Mouse (Mus musculus) forebrain, embryonic 14.5 days (tissue): ENCODE data around the gene Btbd35f29. TPM values are rescaled to one million over a fixed set of nuclear protein-coding genes. Genes with fewer than 3 reads are reported as not detected.
"Not testable (repeated sequence)": the region's sequence is repeated elsewhere in the genome, so short reads cannot be mapped to it uniquely, and the experiment has no call there.

Experiments
- ATAC-seq: fragments of 200-750 bp; cut with Nextera tagmentation; 2 replicates; pipeline ENCODE4 v1.8.0; 2017; ENCODE audit warnings: mild to moderate bottlenecking, moderate library complexity
- DNase-seq: peaks from one replicate; pipeline ENCODE4 v3.0.0-alpha.2; 2015; ENCODE audit warnings: low spot score
- H3K27ac ChIP-seq: fragments of 300-500 bp; sonication (generic); 2 replicates; pipeline ENCODE4 v1.5.1; 2014; ENCODE audit warnings: low read depth, mild to moderate bottlenecking, control low read depth, low read length, moderate library complexity
- H3K27me3 ChIP-seq: fragments of 300-500 bp; sonication (generic); replicated peaks from 2 replicates; pipeline ENCODE4 v1.6.1; 2014; ENCODE audit warnings: low read length, control low read depth, mixed read lengths; ENCODE audit not compliant: control insufficient read depth, insufficient read depth
- H3K36me3 ChIP-seq: fragments of 300-500 bp; sonication (generic); 2 replicates; pipeline ENCODE4 v1.6.1; 2014; ENCODE audit warnings: low read length, control low read depth; ENCODE audit not compliant: control insufficient read depth, insufficient read depth
- H3K4me1 ChIP-seq: fragments of 300-500 bp; sonication (generic); 2 replicates; pipeline ENCODE4 v1.6.1; 2014; ENCODE audit warnings: antibody characterized with exemption, low read length, control low read depth; ENCODE audit not compliant: control insufficient read depth, insufficient read depth
- H3K4me2 ChIP-seq: fragments of 300-500 bp; sonication (generic); 2 replicates; pipeline ENCODE4 v1.6.1; 2014; ENCODE audit warnings: mild to moderate bottlenecking, control low read depth, low read length
- H3K4me3 ChIP-seq: fragments of 300-500 bp; sonication (generic); 2 replicates; pipeline ENCODE4 v1.5.1; 2014; ENCODE audit warnings: low read depth, low read length, control low read depth
- H3K9ac ChIP-seq: fragments of 300-500 bp; sonication (generic); 2 replicates; pipeline ENCODE4 v1.6.1; 2014; ENCODE audit warnings: mild to moderate bottlenecking, low read length, control low read depth, moderate library complexity
- H3K9me3 ChIP-seq: fragments of 300-500 bp; sonication (generic); replicated peaks from 2 replicates; pipeline ENCODE4 v1.6.1; 2016; ENCODE audit warnings: low read length, control low read depth, mixed read lengths; ENCODE audit not compliant: control insufficient read depth
- whole genome bisulfite sequencing: fragments of 180-500 bp; shearing (Covaris S2); extraction: QIAGEN DNeasy Blood & Tissue Kit; methylation state at CpG from one replicate; pipeline ENCODE4 v1.1.7; 2014; 5-methylcytosine and 5-hydroxymethylcytosine counted together
- polyA plus RNA-seq: library from polyadenylated mRNA; unstranded; fragments of >200 nt; fragmentation: Nextera tagmentation; extraction: Ambion mirVana; gene quantifications from 2 replicates; pipeline ENCODE4 v1.2.1, GENCODE M21; 2014

Btbd35f29 gene
- polyA plus RNA-seq = not detected in 2 replicates

DNA sequence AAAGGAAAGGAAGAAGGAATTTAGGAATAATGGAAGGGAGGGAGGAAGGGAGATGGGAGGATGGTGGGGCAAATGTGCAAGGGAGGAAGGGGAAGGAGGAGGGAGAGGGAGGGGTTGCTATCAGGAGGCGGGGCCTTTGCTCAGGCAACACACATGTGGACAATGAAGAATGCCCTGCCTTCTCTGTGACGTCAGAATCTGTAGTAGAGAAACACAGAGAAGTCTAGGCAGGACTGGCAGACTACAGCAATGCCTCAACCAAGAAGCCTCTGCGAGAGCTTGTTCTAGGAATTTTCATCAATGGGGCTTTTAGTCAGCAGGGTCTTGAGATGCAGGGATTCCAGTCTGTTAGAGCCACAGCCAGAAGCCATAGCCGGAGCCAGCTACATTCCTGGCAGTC is at the start of gene Btbd35f29:
TSS of gene Btbd35f29 (plus strand) at position 301 of the 400 bp plus-strand sequence.
- not testable (repeated sequence) for H3K4me3 ChIP-seq, DNase-seq, H3K27me3 ChIP-seq, H3K9ac ChIP-seq, H3K4me2 ChIP-seq, H3K27ac ChIP-seq, H3K9me3 ChIP-seq, H3K4me1 ChIP-seq, H3K36me3 ChIP-seq, ATAC-seq
- no CpG with 5 or more reads among the region's 4 CpGs for WGBS

DNA sequence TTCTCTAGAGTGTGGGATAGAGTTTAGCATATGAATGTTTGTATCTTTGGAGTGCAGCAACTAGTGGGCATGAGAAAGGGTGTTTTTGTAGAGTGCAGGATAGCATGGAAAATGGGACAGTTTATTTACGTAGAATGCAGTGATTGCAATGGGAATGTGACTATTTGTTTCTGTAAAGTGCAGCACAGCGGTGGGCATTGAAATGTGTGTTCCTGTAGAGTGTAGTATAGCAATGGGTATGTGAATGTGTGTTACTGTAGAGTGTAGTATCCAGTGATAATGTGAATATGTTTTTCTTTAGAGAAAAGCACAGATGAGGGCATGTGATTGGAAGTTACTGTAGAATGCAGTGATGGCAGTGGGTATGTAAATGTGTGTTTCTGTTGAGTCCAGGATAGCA is 23.9 kb downstream of the Btbd35f29 start:
- H3K27me3 ChIP-seq, H3K9me3 ChIP-seq, H3K9ac ChIP-seq, H3K4me1 ChIP-seq, H3K36me3 ChIP-seq, H3K4me3 ChIP-seq, DNase-seq, H3K27ac ChIP-seq, H3K4me2 ChIP-seq, ATAC-seq: not testable (repeated sequence)
- WGBS = 79% methylated on average over 2 of the region's 2 CpGs

DNA sequence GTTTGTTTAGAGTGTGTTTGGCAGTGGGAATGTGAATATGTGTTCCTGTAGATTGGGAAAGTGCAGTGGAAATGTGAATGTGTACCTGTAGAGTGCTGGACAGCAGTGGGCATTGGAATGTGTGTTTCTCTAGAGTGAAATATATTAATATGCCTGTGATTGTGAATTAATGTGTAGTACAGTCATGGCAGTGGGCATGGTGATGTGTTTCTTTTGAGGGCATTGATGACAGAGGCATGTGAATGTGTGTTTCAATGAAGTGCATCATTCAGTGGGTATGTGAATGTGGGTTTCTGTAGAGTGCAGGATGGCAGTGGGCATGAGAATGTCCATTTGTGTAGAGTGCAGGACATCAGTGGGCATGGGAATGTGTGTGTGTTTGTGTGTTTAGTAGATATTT is 27.7 kb downstream of the Btbd35f29 start:
- H3K27ac ChIP-seq, ATAC-seq, H3K9ac ChIP-seq, H3K4me2 ChIP-seq, H3K27me3 ChIP-seq, H3K36me3 ChIP-seq, H3K4me3 ChIP-seq, DNase-seq, H3K4me1 ChIP-seq: not testable (repeated sequence)
- H3K9me3 ChIP-seq = peaks cover 10% of the 10 kb centered on the region

DNA sequence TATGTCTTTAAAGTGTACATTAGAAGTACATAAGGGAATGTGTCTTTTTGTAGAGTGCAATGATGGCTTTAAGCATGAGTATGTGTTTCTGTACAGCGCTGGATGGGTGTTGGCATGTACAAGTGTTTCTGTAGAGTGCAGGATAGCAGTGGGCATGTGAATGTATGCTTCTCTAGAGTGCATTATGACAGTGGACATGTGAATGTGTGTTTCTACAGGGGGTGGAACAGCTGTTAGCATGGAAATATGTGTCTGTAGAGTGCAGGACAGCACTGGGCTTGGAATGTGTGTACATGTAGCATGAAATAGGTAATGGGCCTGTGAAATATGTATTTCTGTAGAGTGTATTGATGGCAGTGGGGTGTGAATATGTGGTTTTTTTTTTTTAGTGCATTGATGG is 28.4 kb downstream of the Btbd35f29 start:
- not testable (repeated sequence) for DNase-seq, H3K4me2 ChIP-seq, H3K27me3 ChIP-seq, H3K4me3 ChIP-seq, ATAC-seq, H3K4me1 ChIP-seq, H3K27ac ChIP-seq, H3K36me3 ChIP-seq, H3K9ac ChIP-seq
- WGBS = 77% methylated on average over 1 of the region's 1 CpGs
- H3K9me3 ChIP-seq = peaks cover 10% of the 10 kb centered on the region

DNA sequence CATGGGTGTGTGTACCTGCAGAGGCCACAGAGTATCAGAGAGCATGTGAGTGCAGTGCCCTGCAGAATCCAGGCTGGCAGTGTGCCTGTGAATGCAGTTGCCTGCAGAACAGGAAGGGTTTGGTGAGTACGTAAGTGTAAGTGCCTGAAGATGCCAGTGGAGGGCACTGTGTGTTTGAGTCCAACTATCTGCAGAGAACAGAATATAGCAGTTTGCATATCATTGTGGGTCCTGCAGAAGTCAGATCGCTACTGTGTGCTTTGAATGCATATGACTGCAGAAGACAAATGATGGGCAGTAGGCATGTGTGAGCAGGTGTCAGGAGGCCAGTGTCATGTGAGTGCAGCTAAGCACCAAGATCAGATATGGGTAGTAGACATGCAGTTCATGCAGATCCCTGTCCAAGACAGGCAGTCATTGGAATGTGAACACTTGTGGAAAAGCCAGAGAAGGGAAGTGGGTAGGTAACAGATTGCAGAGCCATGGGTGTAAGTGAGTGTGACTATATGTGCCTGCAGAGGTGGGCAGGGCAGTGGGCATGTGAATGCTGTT is 41.1 kb downstream of the Btbd35f29 start:
- H3K9ac ChIP-seq, H3K4me2 ChIP-seq, H3K4me1 ChIP-seq, H3K36me3 ChIP-seq, ATAC-seq, H3K4me3 ChIP-seq, H3K27ac ChIP-seq, H3K27me3 ChIP-seq, DNase-seq: not testable (repeated sequence)
- peaks cover 19% of the 10 kb centered on the region for H3K9me3 ChIP-seq
- whole genome bisulfite sequencing = 84% methylated on average over 2 of the region's 2 CpGs

DNA sequence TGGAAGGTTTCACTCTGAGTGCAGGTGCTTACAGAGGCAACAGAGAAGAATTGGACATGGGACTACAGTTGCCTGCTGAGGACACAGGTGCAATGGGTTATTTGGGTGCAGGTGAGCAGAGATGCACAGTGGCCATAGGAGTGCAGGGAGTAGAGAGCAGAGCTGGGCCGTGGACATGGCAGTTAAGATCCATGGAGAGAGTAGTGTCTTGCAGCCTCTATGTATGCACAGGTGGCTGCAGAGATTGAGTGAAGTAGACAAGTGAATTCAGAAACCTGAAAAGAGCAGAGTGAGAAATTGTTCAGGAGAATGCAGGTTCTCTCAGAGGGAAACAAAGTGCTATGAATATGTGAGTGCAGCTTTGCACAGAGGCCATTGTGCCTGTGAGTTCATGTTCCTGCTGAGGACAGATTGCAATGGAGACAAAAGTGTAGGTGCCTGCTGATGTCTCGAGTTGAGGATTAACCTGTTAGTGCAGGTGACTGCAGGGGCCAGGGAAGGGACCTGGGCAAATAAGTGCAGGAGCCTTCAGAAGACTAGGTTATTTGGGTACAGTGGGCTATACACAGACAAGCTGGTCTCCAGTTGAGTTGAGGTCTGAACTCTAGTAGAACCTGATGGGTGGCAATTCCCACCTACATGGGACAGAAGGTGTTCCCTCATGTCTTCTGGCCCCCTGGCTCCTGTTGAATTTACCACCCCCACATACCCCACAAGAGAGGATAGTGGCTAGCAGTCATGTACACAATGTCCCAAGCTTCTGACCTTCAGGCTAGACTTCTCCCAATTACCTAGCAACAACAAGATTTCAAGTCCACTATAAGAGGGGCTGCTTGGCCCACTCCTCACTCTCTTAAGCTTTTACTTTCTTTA is 42.2 kb downstream of the Btbd35f29 start:
- not testable (repeated sequence) for ATAC-seq, H3K4me3 ChIP-seq, H3K4me1 ChIP-seq, H3K36me3 ChIP-seq, H3K27ac ChIP-seq, DNase-seq, H3K9ac ChIP-seq, H3K27me3 ChIP-seq, H3K4me2 ChIP-seq
- 64% methylated on average over 2 of the region's 2 CpGs for WGBS
- peaks cover 23% of the 10 kb centered on the region for H3K9me3 ChIP-seq

DNA sequence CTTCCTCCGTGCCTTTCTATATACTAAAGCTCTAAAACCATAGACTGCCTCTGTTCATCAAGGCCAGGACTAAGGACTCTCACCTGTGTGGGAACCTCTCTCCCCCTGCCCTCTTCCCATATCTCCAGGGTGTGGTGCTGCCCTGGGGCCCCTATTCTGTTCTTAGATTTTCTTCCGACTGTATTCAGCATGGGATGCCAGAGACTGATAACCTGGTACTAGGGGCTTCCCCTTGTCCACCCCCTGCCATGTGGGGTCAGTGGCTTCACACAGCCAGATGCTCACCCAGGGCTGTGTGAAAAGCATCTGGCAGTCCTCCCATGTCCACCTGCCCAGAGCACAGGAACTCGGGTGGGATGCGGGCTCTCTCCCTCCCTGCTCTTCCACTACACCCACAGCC is 43.1 kb downstream of the Btbd35f29 start:
- H3K4me2 ChIP-seq, ATAC-seq, H3K4me3 ChIP-seq, H3K4me1 ChIP-seq, H3K36me3 ChIP-seq, DNase-seq, H3K9ac ChIP-seq, H3K27ac ChIP-seq, H3K27me3 ChIP-seq: not testable (repeated sequence)
- WGBS = 88% methylated on average over 4 of the region's 4 CpGs
- peaks cover 26% of the 10 kb centered on the region for H3K9me3 ChIP-seq

DNA sequence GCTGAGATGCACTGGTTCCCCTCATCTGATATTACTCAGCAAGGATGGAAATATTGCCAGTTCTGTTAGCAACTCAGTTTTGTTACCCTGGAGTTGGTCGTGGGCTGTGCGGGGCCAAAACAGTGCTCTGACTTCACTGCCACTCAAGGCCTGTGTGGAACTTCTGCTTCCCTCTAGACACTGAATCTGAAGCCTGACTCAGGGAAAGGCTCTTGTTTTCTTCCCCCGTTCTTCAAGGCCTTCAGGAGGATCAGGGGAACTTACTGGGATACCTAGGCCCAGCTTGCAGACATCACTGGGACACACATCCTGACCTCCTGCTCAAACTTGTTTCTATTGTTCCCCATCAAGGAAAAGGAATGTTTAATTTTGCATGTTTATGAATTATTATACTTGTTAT is 45.2 kb downstream of the Btbd35f29 start:
- H3K36me3 ChIP-seq, H3K9ac ChIP-seq, ATAC-seq, DNase-seq, H3K27me3 ChIP-seq, H3K4me3 ChIP-seq, H3K27ac ChIP-seq, H3K4me2 ChIP-seq, H3K4me1 ChIP-seq: not testable (repeated sequence)
- H3K9me3 ChIP-seq = peaks cover 26% of the 10 kb centered on the region
- 76% methylated on average over 3 of the region's 3 CpGs for WGBS

DNA sequence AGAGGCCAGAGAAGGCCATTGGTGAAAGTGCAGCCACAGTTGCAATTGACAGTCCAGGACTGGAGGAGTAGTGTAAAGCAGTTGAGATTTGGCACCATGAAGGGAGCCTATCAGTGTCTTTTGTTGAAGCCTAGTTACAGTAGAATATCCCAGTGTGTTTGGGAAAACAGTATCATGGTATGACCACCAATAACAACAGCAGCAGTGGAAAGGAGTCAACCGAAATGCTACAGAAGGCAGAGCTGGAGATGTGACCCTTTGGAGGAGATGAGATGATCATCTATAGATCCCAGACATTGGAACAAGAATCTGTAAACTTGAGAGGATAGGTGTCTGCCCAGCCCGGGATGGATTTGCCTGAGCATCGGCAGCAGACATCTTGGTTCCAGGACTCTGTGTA is 47.7 kb downstream of the Btbd35f29 start:
- not testable (repeated sequence) for DNase-seq, H3K36me3 ChIP-seq, H3K27ac ChIP-seq, H3K9ac ChIP-seq, H3K4me2 ChIP-seq, H3K4me1 ChIP-seq, ATAC-seq, H3K27me3 ChIP-seq, H3K4me3 ChIP-seq
- WGBS = 91% methylated on average over 2 of the region's 3 CpGs
- H3K9me3 ChIP-seq = peaks cover 17% of the 10 kb centered on the region
